Mouse (Mus musculus): ENCODE results near the gene Zfp950. TPM values are rescaled to one million over a fixed set of nuclear protein-coding genes. Genes with fewer than 3 reads are reported as not detected.

The Zfp950 gene
- polyA plus RNA-seq, 1 experiment from 2014 or later = 38.7 TPM

DNA sequence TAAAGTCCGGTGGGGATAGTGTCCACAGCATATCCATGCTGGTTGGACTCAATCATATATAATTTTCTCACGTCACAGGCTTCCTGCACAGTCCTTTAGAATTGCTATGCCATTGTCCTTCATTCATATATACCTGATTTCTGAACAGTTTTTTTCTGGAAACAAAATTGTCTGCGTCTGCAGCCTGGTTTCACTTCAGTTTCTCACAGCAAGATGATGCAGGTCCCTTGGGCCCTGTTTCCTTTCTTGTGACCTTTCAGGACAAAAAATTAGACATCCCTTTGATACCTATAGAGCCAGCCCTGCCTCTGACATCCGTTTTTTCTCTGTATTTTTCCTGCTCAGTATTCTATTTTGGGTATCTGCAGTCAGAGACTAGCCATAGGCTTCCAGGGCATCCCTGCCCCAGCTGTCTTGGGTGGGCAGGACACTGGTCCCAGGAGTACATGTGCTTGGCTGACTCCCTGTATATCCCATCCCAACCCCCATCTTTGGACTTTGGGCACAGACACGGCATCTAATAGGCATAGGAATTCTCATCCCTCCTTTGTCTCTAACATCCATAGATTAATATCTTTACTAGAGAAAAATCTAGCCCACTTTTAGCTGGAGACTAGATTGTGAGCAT lies 83.7 kb downstream of the Zfp950 start:
- H3K9me3 ChIP-seq (ENCODE audit: control insufficient read depth, low read length) = 0 out of 2 replicates have a peak, but pooled peaks cover 4% of the 10 kb centered on the region
- H3K36me3 ChIP-seq (ENCODE audit: control insufficient read depth, insufficient read depth, low read length) = no peaks in the 10 kb centered on the region
- no peak overlapping the region for H3K4me3 ChIP-seq (ENCODE audit: control insufficient read depth in 1 of 2, insufficient read depth in 1 of 2, low read depth in 1 of 2, low read length in 2 of 2)
- ATAC-seq (ENCODE audit: insufficient number of reproducible peaks, insufficient read depth, low FRiP score, low read depth) = no peak
- no peak overlapping the region for H3K4me2 ChIP-seq (ENCODE audit: low read length)
- 63% methylated on average over 5 of the region's 5 CpGs for WGBS
- no peak overlapping the region for H3K27ac ChIP-seq (replicated peaks in 1 of 2; ENCODE audit: control insufficient read depth in 1 of 2, insufficient read depth in 1 of 2, low read depth in 2 of 2, low read length in 2 of 2)
- 0 out of 4 replicates have a peak, but pooled peaks cover 3 to 7% of the 10 kb centered on the region in 2 experiments for H3K4me1 ChIP-seq (ENCODE audit: control insufficient read depth in 2 of 2, insufficient read depth in 2 of 2, low read length in 2 of 2)
- H3K9ac ChIP-seq (ENCODE audit: low read length) = no peak overlapping the region
- no peaks in the 10 kb centered on the region for H3K27me3 ChIP-seq (ENCODE audit: control insufficient read depth, insufficient read depth, low read length)

DNA sequence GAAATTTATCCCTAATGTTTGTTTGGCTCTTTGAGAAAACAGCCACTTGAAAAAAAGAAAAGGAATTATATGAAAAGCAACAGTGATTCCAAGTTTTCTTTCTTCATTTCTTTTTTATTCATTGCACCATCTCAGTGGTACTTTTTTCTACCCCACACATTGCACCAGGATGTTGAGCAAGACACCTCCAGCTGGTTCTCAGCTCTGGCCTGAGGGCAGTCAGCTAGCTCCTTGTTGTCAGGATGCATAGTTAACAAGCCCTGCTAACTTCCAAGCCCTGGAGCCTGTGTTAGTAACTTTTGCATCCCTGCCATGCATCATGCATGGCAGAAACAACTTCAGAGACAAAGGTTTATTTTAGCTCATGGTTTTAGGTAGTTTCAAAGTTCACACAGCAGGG lies 87.9 kb downstream of the Zfp950 start:
- Histone ChIP-seq H3K4me2 (ENCODE audit: low read length) (no peak overlapping the region), H3K4me1 (ENCODE audit: control insufficient read depth in 2 of 2, insufficient read depth in 2 of 2, low read length in 2 of 2) (0 out of 4 replicates have a peak, but pooled peaks cover 3 to 4% of the 10 kb centered on the region in 2 experiments), H3K9me3 (ENCODE audit: control insufficient read depth, low read length) (0 out of 2 replicates have a peak, but pooled peaks cover 4% of the 10 kb centered on the region), H3K27ac (replicated peaks in 1 of 2; ENCODE audit: control insufficient read depth in 1 of 2, insufficient read depth in 1 of 2, low read depth in 2 of 2, low read length in 2 of 2) (no peak overlapping the region), H3K36me3 (ENCODE audit: control insufficient read depth, insufficient read depth, low read length) (no peaks in the 10 kb centered on the region), H3K9ac (ENCODE audit: low read length) (no peak overlapping the region), H3K27me3 (ENCODE audit: control insufficient read depth, insufficient read depth, low read length) (no peaks in the 10 kb centered on the region), H3K4me3 (ENCODE audit: control insufficient read depth in 1 of 2, insufficient read depth in 1 of 2, low read depth in 1 of 2, low read length in 2 of 2) (no peak overlapping the region)
- ATAC-seq (ENCODE audit: insufficient number of reproducible peaks, insufficient read depth, low FRiP score, low read depth) = no peak

DNA sequence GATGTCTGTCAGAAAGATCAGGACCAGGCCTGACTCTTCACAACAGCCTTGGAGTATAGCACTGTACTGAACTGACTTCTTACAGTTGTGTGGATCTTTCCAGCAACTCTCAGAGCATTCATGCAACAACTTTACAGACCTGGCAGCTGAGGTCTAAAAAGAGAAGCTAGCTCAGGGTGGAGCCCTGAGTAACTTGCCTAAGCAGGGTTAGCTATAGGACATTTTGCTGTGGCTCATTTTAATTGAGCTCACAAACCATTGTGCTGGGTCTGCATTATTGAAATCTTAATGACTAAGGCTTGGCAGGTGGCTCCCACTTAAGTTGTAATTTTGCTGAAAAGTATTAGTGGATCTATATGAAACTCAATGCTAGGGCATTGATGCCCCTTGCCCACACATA lies 88.6 kb downstream of the Zfp950 start:
- Histone ChIP-seq H3K4me1 (ENCODE audit: control insufficient read depth in 2 of 2, insufficient read depth in 2 of 2, low read length in 2 of 2) (0 out of 4 replicates have a peak, but pooled peaks cover 1 to 3% of the 10 kb centered on the region in 2 experiments), H3K4me2 (ENCODE audit: low read length) (no peak overlapping the region), H3K27me3 (ENCODE audit: control insufficient read depth, insufficient read depth, low read length) (no peaks in the 10 kb centered on the region), H3K9ac (ENCODE audit: low read length) (no peak overlapping the region), H3K36me3 (ENCODE audit: control insufficient read depth, insufficient read depth, low read length) (no peaks in the 10 kb centered on the region), H3K27ac (replicated peaks in 1 of 2; ENCODE audit: control insufficient read depth in 1 of 2, insufficient read depth in 1 of 2, low read depth in 2 of 2, low read length in 2 of 2) (no peak overlapping the region), H3K4me3 (ENCODE audit: control insufficient read depth in 1 of 2, insufficient read depth in 1 of 2, low read depth in 1 of 2, low read length in 2 of 2) (no peak overlapping the region), H3K9me3 (ENCODE audit: control insufficient read depth, low read length) (0 out of 2 replicates have a peak, but pooled peaks cover 4% of the 10 kb centered on the region)
- no peak for ATAC-seq (ENCODE audit: insufficient number of reproducible peaks, insufficient read depth, low FRiP score, low read depth)

DNA sequence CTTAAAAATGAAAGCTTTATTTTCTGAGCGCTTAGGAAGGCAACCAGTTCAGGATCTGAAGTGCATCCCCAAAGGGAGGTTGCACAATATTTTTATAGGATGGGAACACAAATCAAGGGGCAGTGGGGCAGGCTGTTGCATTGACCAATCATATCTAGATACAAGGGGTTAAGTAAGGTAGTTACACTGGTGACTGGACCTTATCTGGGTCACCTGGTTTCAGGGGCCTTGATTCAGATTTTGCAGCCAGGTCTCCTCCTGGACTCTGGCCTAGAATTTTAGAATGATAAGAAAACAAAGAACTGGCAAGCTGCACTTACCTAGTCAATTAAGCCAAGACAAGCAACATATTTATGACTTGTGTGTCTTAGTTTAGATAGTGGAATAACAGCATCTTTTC lies 89.5 kb downstream of the Zfp950 start:
- H3K27ac ChIP-seq (replicated peaks in 1 of 2; ENCODE audit: control insufficient read depth in 1 of 2, insufficient read depth in 1 of 2, low read depth in 2 of 2, low read length in 2 of 2) = no peak overlapping the region
- ATAC-seq (ENCODE audit: insufficient number of reproducible peaks, insufficient read depth, low FRiP score, low read depth) = no peak

DNA sequence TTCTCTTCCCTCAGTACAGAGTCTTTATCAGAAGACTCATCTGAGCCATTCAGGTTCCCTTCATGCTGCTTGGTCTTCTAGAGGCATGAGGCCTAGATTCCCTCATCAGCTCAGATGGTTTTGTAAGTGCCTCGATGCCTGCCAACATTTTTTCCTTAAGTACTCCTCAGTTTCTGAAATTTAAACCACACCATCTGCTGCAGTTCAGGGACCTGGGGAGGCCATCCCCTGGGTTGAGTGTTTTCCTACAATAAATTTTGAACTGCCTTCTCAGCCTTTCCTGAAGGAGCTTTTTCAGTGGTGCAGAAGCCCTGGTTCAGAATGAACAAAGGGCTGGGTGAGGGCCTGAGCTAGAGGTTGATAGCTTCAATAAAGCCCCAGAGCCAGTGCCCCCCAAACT lies 91.2 kb downstream of the Zfp950 start:
- H3K9ac ChIP-seq (ENCODE audit: low read length) = no peak overlapping the region
- no peak overlapping the region for H3K27ac ChIP-seq (replicated peaks in 1 of 2; ENCODE audit: control insufficient read depth in 1 of 2, insufficient read depth in 1 of 2, low read depth in 2 of 2, low read length in 2 of 2)
- H3K4me2 ChIP-seq (ENCODE audit: low read length) = no peak overlapping the region
- no peaks in the 10 kb centered on the region for H3K27me3 ChIP-seq (ENCODE audit: control insufficient read depth, insufficient read depth, low read length)
- H3K36me3 ChIP-seq (ENCODE audit: control insufficient read depth, insufficient read depth, low read length) = peaks cover 4% of the 10 kb centered on the region; the same call in 1 of the 2 replicates
- WGBS = 88% methylated on average over 1 of the region's 1 CpGs
- ATAC-seq (ENCODE audit: insufficient number of reproducible peaks, insufficient read depth, low FRiP score, low read depth) = no peak
- 0 out of 2 replicates have a peak, but pooled peaks cover 4% of the 10 kb centered on the region for H3K9me3 ChIP-seq (ENCODE audit: control insufficient read depth, low read length)
- H3K4me1 ChIP-seq (ENCODE audit: control insufficient read depth in 2 of 2, insufficient read depth in 2 of 2, low read length in 2 of 2) = no peaks in the 10 kb centered on the region
- H3K4me3 ChIP-seq (ENCODE audit: control insufficient read depth in 1 of 2, insufficient read depth in 1 of 2, low read depth in 1 of 2, low read length in 2 of 2) = no peak overlapping the region

More for the DNA sequence above, 89.5 kb downstream of the Zfp950 start:
- no peaks in the 10 kb centered on the region for H3K27me3 ChIP-seq (ENCODE audit: control insufficient read depth, insufficient read depth, low read length)
- no peak overlapping the region for H3K9ac ChIP-seq (ENCODE audit: low read length)
- no peaks in the 10 kb centered on the region for H3K4me1 ChIP-seq (ENCODE audit: control insufficient read depth in 2 of 2, insufficient read depth in 2 of 2, low read length in 2 of 2)
- H3K4me3 ChIP-seq (ENCODE audit: control insufficient read depth in 1 of 2, insufficient read depth in 1 of 2, low read depth in 1 of 2, low read length in 2 of 2) = no peak overlapping the region
- H3K4me2 ChIP-seq (ENCODE audit: low read length) = no peak overlapping the region
- H3K36me3 ChIP-seq (ENCODE audit: control insufficient read depth, insufficient read depth, low read length) = peaks cover under 1% of the 10 kb centered on the region; the same call in 1 of the 2 replicates
- H3K9me3 ChIP-seq (ENCODE audit: control insufficient read depth, low read length) = 0 out of 2 replicates have a peak, but pooled peaks cover 4% of the 10 kb centered on the region
- 89% methylated on average over 1 of the region's 1 CpGs for WGBS

DNA sequence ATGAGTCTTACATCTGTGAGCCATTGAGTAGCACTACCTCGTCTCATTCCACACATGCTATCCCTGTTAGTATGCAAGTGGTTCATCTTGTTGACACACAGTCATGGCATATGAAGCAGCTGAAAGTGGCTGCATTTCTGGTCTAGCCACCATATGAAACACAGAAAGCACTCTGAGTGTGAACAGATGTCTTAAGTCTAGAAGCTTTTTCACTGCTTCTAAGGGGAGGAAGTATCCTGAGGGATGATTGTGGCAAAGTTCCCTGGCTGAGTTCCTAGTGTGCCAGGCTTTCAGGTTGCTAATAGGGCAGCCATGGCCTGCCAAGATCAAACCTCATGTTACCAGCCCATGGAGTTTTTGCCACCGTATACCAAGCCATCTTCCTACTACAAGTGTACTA lies 92.0 kb downstream of the Zfp950 start:
- H3K4me1 ChIP-seq (ENCODE audit: control insufficient read depth in 2 of 2, insufficient read depth in 2 of 2, low read length in 2 of 2) = no peaks in the 10 kb centered on the region
- H3K9ac ChIP-seq (ENCODE audit: low read length) = no peak overlapping the region
- H3K27ac ChIP-seq (replicated peaks in 1 of 2; ENCODE audit: control insufficient read depth in 1 of 2, insufficient read depth in 1 of 2, low read depth in 2 of 2, low read length in 2 of 2) = no peak overlapping the region; a peak in 1 of 4 replicates
- no peak overlapping the region for H3K4me3 ChIP-seq (ENCODE audit: control insufficient read depth in 1 of 2, insufficient read depth in 1 of 2, low read depth in 1 of 2, low read length in 2 of 2)
- WGBS = 78% methylated on average over 2 of the region's 2 CpGs
- H3K36me3 ChIP-seq (ENCODE audit: control insufficient read depth, insufficient read depth, low read length) = peaks cover 4% of the 10 kb centered on the region; the same call in 1 of the 2 replicates
- no peak overlapping the region for H3K4me2 ChIP-seq (ENCODE audit: low read length)
- ATAC-seq (ENCODE audit: insufficient number of reproducible peaks, insufficient read depth, low FRiP score, low read depth) = no peak
- no peaks in the 10 kb centered on the region for H3K27me3 ChIP-seq (ENCODE audit: control insufficient read depth, insufficient read depth, low read length)
- no peaks in the 10 kb centered on the region for H3K9me3 ChIP-seq (ENCODE audit: control insufficient read depth, low read length)

DNA sequence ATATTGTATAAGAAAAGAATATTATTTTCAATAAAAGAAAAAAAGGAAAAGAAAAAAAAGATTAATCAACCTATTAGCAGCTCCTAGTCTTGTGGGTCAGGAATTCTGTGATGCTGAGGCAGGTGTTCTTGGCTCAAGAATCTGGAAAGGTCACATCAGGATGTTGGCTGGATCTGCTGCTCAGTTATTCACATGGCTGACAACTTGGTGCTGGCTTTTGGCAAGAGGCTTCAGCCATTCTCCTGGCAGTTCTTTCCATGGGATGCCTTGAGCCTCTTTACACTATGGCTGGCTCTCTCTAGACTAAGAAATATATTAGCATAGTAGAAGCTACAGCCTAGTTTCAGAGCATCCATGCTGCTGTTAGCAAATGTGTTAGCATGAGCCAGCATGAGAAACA lies 101.5 kb downstream of the Zfp950 start:
- peaks cover 8% of the 10 kb centered on the region for H3K36me3 ChIP-seq (ENCODE audit: control insufficient read depth, insufficient read depth, low read length)
- H3K4me1 ChIP-seq (ENCODE audit: control insufficient read depth in 2 of 2, insufficient read depth in 2 of 2, low read length in 2 of 2) = no peaks in the 10 kb centered on the region
- no peak overlapping the region for H3K27ac ChIP-seq (replicated peaks in 1 of 2; ENCODE audit: control insufficient read depth in 1 of 2, insufficient read depth in 1 of 2, low read depth in 2 of 2, low read length in 2 of 2)
- no peak for ATAC-seq (ENCODE audit: insufficient number of reproducible peaks, insufficient read depth, low FRiP score, low read depth)
- no peaks in the 10 kb centered on the region for H3K9me3 ChIP-seq (ENCODE audit: control insufficient read depth, low read length)
- H3K27me3 ChIP-seq (ENCODE audit: control insufficient read depth, insufficient read depth, low read length) = no peaks in the 10 kb centered on the region
- H3K9ac ChIP-seq (ENCODE audit: low read length) = no peak overlapping the region
- H3K4me2 ChIP-seq (ENCODE audit: low read length) = no peak overlapping the region
- no peak overlapping the region for H3K4me3 ChIP-seq (ENCODE audit: control insufficient read depth in 1 of 2, insufficient read depth in 1 of 2, low read depth in 1 of 2, low read length in 2 of 2)

DNA sequence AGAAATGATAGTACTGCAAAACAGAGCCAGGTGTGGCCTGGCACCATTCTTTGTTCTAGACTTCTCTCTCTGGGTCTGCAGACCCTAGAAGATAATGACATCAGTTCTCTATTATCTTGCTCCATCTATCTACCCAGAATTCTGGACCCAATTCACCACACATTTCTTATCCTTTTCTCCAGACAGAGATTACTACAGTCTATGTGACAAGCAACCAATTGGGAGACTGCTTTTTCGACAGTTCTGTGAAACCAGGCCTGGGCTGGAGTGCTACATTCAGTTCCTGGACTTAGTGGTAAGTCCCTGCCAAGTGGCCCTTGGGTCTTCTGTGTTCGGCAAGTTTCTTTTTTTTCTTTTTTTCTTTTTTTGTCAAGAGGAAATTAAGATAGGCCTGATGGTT lies 109.1 kb downstream of the Zfp950 start:
- no peak for ATAC-seq (ENCODE audit: insufficient number of reproducible peaks, insufficient read depth, low FRiP score, low read depth)
- peaks cover 5 to 12% of the 10 kb centered on the region in 2 experiments; a peak in 3 of 4 replicates for H3K4me1 ChIP-seq (ENCODE audit: control insufficient read depth in 2 of 2, insufficient read depth in 2 of 2, low read length in 2 of 2)
- H3K27me3 ChIP-seq (ENCODE audit: control insufficient read depth, insufficient read depth, low read length) = no peaks in the 10 kb centered on the region
- 58% methylated on average over 2 of the region's 2 CpGs for WGBS
- no peak overlapping the region for H3K9ac ChIP-seq (ENCODE audit: low read length)
- H3K9me3 ChIP-seq (ENCODE audit: control insufficient read depth, low read length) = no peaks in the 10 kb centered on the region
- 0 out of 2 replicates have a peak, but pooled peaks cover 3% of the 10 kb centered on the region for H3K36me3 ChIP-seq (ENCODE audit: control insufficient read depth, insufficient read depth, low read length)
- no peak overlapping the region for H3K27ac ChIP-seq (replicated peaks in 1 of 2; ENCODE audit: control insufficient read depth in 1 of 2, insufficient read depth in 1 of 2, low read depth in 2 of 2, low read length in 2 of 2)
- no peak overlapping the region for H3K4me3 ChIP-seq (ENCODE audit: control insufficient read depth in 1 of 2, insufficient read depth in 1 of 2, low read depth in 1 of 2, low read length in 2 of 2)
- no peak overlapping the region for H3K4me2 ChIP-seq (ENCODE audit: low read length)

Measured in heart, embryonic 14.5 days (tissue).